Comparison of ENCODE assay signal across 36 mouse cellular contexts in genomic region chr17:27183667-27184292, GRCm38 (mm10). TPM values are rescaled to one million over a fixed set of nuclear protein-coding genes. Genes with fewer than 3 reads are reported as not detected.
A peak's percentile ranks its signal among the peaks of the same experiment; 100 is the strongest.
DNase-seq lines count a peak whose midpoint lies in the region; ATAC-seq and TF ChIP-seq lines count a peak whose summit lies in the region.
"Had no signal": no experiment of that assay in that cellular context is flagged by ENCODE, and none has a peak within 500 bp of the region (broad histone marks: within the 10 kb centered on the region; RNA-seq: fewer than 3 reads in every experiment).

No protein-coding gene starts in this region.

- no peak overlapping the region for H3K4me3 ChIP-seq in liver, embryonic 11.5 days (ENCODE audit: low read depth, low read length)
- no peak overlapping the region for H3K4me3 ChIP-seq in liver, embryonic 16.5 days (ENCODE audit: low read depth, low read length)
- no peak overlapping the region for H3K4me3 ChIP-seq in stomach, postnatal 0 days (ENCODE audit: low read depth, low read length)
- H3K4me3 ChIP-seq in forebrain, postnatal 0 days (ENCODE audit: low read depth, low read length) = no peak overlapping the region
- H3K4me3 ChIP-seq: embryonic facial prominence, embryonic 15.5 days; forebrain, embryonic 10.5 days; forebrain, embryonic 15.5 days; heart, embryonic 10.5 days; heart, embryonic 15.5 days; kidney, embryonic 15.5 days; limb, embryonic 12.5 days; midbrain, embryonic 15.5 days had no signal

- peaks cover 4% of the 10 kb centered on the region; the same call in 1 of the 2 replicates for H3K9me3 ChIP-seq in liver, embryonic 11.5 days (ENCODE audit: control insufficient read depth, low read length)
- H3K9me3 ChIP-seq in liver, embryonic 16.5 days (replicated peaks; ENCODE audit: control insufficient read depth, low read length) = no peaks in the 10 kb centered on the region
- no peaks in the 10 kb centered on the region for H3K9me3 ChIP-seq in stomach, postnatal 0 days (ENCODE audit: control insufficient read depth, low read length)
- H3K9me3 ChIP-seq in forebrain, postnatal 0 days (ENCODE audit: low read length) = no peaks in the 10 kb centered on the region
- H3K9me3 ChIP-seq: embryonic facial prominence, embryonic 15.5 days; forebrain, embryonic 10.5 days; forebrain, embryonic 15.5 days; heart, embryonic 10.5 days; heart, embryonic 15.5 days; kidney, embryonic 15.5 days; limb, embryonic 12.5 days; midbrain, embryonic 15.5 days had no signal

- 78% methylated on average over 12 of the region's 12 CpGs for WGBS in liver, embryonic 11.5 days
- WGBS in liver, embryonic 16.5 days (ENCODE audit: insufficient replicate concordance) = 55% methylated on average over 12 of the region's 12 CpGs
- 65% methylated on average over 12 of the region's 12 CpGs for WGBS in stomach, postnatal 0 days
- 86% methylated on average over 12 of the region's 12 CpGs for WGBS in forebrain, postnatal 0 days

- intact Hi-C loops in left cerebral cortex, postnatal 25 days (cut with DNase I) = no loop called here

- H3K27ac ChIP-seq in liver, embryonic 11.5 days (ENCODE audit: low read depth, low read length) = no peak overlapping the region
- H3K27ac ChIP-seq in liver, embryonic 16.5 days (ENCODE audit: low read length) = no peak overlapping the region
- H3K27ac ChIP-seq in stomach, postnatal 0 days (replicated peaks) = no peak overlapping the region
- no peak overlapping the region for H3K27ac ChIP-seq in forebrain, postnatal 0 days (ENCODE audit: low read depth, low read length)
- H3K27ac ChIP-seq: embryonic facial prominence, embryonic 15.5 days; forebrain, embryonic 10.5 days; forebrain, embryonic 15.5 days; heart, embryonic 10.5 days; heart, embryonic 15.5 days; kidney, embryonic 15.5 days; limb, embryonic 12.5 days; midbrain, embryonic 15.5 days had no signal

- no peak overlapping the region for H3K4me2 ChIP-seq in liver, embryonic 11.5 days
- no peak overlapping the region for H3K4me2 ChIP-seq in liver, embryonic 16.5 days (ENCODE audit: low read depth, low read length)
- no peak overlapping the region for H3K4me2 ChIP-seq in stomach, postnatal 0 days (replicated peaks; ENCODE audit: low read depth)
- no peak overlapping the region for H3K4me2 ChIP-seq in forebrain, postnatal 0 days (ENCODE audit: low read depth)
- H3K4me2 ChIP-seq: embryonic facial prominence, embryonic 15.5 days; forebrain, embryonic 15.5 days; heart, embryonic 15.5 days; kidney, embryonic 15.5 days; limb, embryonic 12.5 days; midbrain, embryonic 15.5 days had no signal

- H3K27me3 ChIP-seq in liver, embryonic 11.5 days (replicated peaks; ENCODE audit: control insufficient read depth, insufficient read depth, low read length) = no peaks in the 10 kb centered on the region
- no peaks in the 10 kb centered on the region for H3K27me3 ChIP-seq in liver, embryonic 16.5 days (ENCODE audit: control insufficient read depth, insufficient read depth, low read depth, low read length)
- no peaks in the 10 kb centered on the region for H3K27me3 ChIP-seq in stomach, postnatal 0 days (ENCODE audit: control insufficient read depth, insufficient read depth, low read length)
- H3K27me3 ChIP-seq in forebrain, postnatal 0 days (ENCODE audit: insufficient read depth, low read length) = no peaks in the 10 kb centered on the region
- H3K27me3 ChIP-seq: embryonic facial prominence, embryonic 15.5 days; forebrain, embryonic 15.5 days; midbrain, embryonic 15.5 days had no signal

- H3K36me3 ChIP-seq in liver, embryonic 11.5 days (ENCODE audit: control insufficient read depth, insufficient read depth, low read length) = no peaks in the 10 kb centered on the region
- no peaks in the 10 kb centered on the region for H3K36me3 ChIP-seq in liver, embryonic 16.5 days (ENCODE audit: control insufficient read depth, insufficient read depth)
- no peaks in the 10 kb centered on the region for H3K36me3 ChIP-seq in stomach, postnatal 0 days (ENCODE audit: control insufficient read depth, insufficient read depth, low read length)
- H3K36me3 ChIP-seq in forebrain, postnatal 0 days (ENCODE audit: insufficient read depth) = no peaks in the 10 kb centered on the region
- H3K36me3 ChIP-seq: embryonic facial prominence, embryonic 15.5 days; forebrain, embryonic 10.5 days; forebrain, embryonic 15.5 days; heart, embryonic 10.5 days; heart, embryonic 15.5 days; kidney, embryonic 15.5 days; limb, embryonic 12.5 days; midbrain, embryonic 15.5 days had no signal

- no peak for TF ChIP-seq CTCF in stomach, postnatal 0 days (IDR thresholded peaks at IDR 0.05; ENCODE audit: low read depth)
- no peak for TF ChIP-seq CTCF in forebrain, postnatal 0 days (IDR thresholded peaks at IDR 0.05; ENCODE audit: low read depth)

- no peak for TF ChIP-seq EP300 in stomach, postnatal 0 days (optimal IDR thresholded peaks at IDR 0.05)

- H3K9ac ChIP-seq in liver, embryonic 11.5 days (ENCODE audit: low read depth, low read length) = no peak overlapping the region
- H3K9ac ChIP-seq in liver, embryonic 16.5 days (ENCODE audit: low read depth, low read length) = no peak overlapping the region
- no peak overlapping the region for H3K9ac ChIP-seq in stomach, postnatal 0 days (ENCODE audit: low read length)
- H3K9ac ChIP-seq in forebrain, postnatal 0 days = no peak overlapping the region
- H3K9ac ChIP-seq: embryonic facial prominence, embryonic 15.5 days; forebrain, embryonic 15.5 days; heart, embryonic 15.5 days; kidney, embryonic 15.5 days; limb, embryonic 12.5 days; midbrain, embryonic 15.5 days had no signal

- ATAC-seq in liver, embryonic 11.5 days (replicated peaks; ENCODE audit: low FRiP score) = no peak
- peak; percentile 87 for ATAC-seq in erythroid progenitor cell, adult 5-6 weeks (replicated peaks; ENCODE audit: low FRiP score, poor library complexity, severe bottlenecking)
- ATAC-seq in liver, embryonic 16.5 days (ENCODE audit: low read depth) = peak; percentile 73
- peak; percentile 51 for ATAC-seq in stomach, postnatal 0 days (ENCODE audit: low FRiP score, low TSS enrichment)
- ATAC-seq in frontal cortex, adult (ENCODE audit: low TSS enrichment) = no peak
- ATAC-seq in forebrain, postnatal 0 days = no peak
- ATAC-seq: activated CD4-positive, CD25-positive, alpha-beta regulatory T cell, adult 4 months; CD4-positive, CD25-positive, alpha-beta regulatory T cell, adult 4 months; forebrain, embryonic 15.5 days; hindbrain, embryonic 16.5 days; lung, postnatal 0 days; midbrain, embryonic 15.5 days had no signal

- peak; percentile 69 for DNase-seq in liver
- DNase-seq in liver, embryonic 11.5 days (ENCODE audit: low spot score) = no peak
- peak; percentile 51 for DNase-seq in stomach, postnatal 0 days (ENCODE audit: low spot score)
- no peak for DNase-seq in forebrain, postnatal 0 days
- no peak for DNase-seq in left cerebral cortex, postnatal 25 days (ENCODE audit: low spot score in 2 of 2)
- DNase-seq: adrenal gland, adult 2 months; cerebellum, adult 11-12 months; cerebellum, adult 9-11 months; gastrocnemius, postnatal 25 days; heart, adult 11 months; kidney, adult 18-20 months; kidney, postnatal 25 days; lung, adult 18-20 months; lung, postnatal 4 days; right cerebral cortex, adult 18-20 months; thymus, adult 18-20 months; thymus, postnatal 25 days had no signal

- H3K4me1 ChIP-seq in liver, embryonic 11.5 days (replicated peaks; ENCODE audit: control insufficient read depth, insufficient read depth, low read length) = peaks cover 7% of the 10 kb centered on the region
- peaks cover 13% of the 10 kb centered on the region for H3K4me1 ChIP-seq in liver, embryonic 16.5 days (ENCODE audit: control insufficient read depth, low read depth, low read length)
- H3K4me1 ChIP-seq in stomach, postnatal 0 days (replicated peaks; ENCODE audit: control insufficient read depth, insufficient read depth) = no peaks in the 10 kb centered on the region
- H3K4me1 ChIP-seq in forebrain, postnatal 0 days (ENCODE audit: insufficient read depth) = no peaks in the 10 kb centered on the region
- H3K4me1 ChIP-seq: heart, embryonic 15.5 days had no signal

RNA-seq across cellular contexts. Expression of gene Ip6k3, which starts 16.2 kb away (rescaled TPM):
- 0.11 TPM in 1 of 2 replicates, not detected in the other for polyA plus RNA-seq in liver, embryonic 11.5 days (2014; fragmentation: Nextera tagmentation; extraction: Ambion mirVana)
- total RNA-seq in erythroid progenitor cell, adult 5-6 weeks (2015; ENCODE audit: low replicate concordance) = not detected in 2 replicates
- total RNA-seq in erythroid progenitor cell, adult 5-6 weeks (2017; ENCODE audit: low replicate concordance) = not detected in 2 replicates
- polyA plus RNA-seq in liver, embryonic 16.5 days (2015; fragmentation: Nextera tagmentation; extraction: Ambion mirVana) = 0.28 TPM in 1 of 2 replicates, not detected in the other
- 0.13 and 0.16 TPM in 2 replicates for polyA plus RNA-seq in stomach, postnatal 0 days (2015; fragmentation: Nextera tagmentation; extraction: Ambion mirVana)
- 0.08 TPM in 1 of 2 replicates, not detected in the other for total RNA-seq in forebrain, postnatal 0 days (2014; rRNA removed)
- polyA plus RNA-seq in forebrain, postnatal 0 days (2015; fragmentation: Nextera tagmentation; extraction: Ambion mirVana) = 0.06 TPM in 2 replicates
- total RNA-seq in left cerebral cortex, postnatal 25 days (2021) = under 1 TPM; 0.32 to 0.44 TPM
- total RNA-seq: layer of hippocampus, postnatal 10 days; megakaryocyte-erythroid progenitor cell, adult 5-6 weeks; neutrophil, adult 5-6 weeks had no signal
- polyA plus RNA-seq: activated CD4-positive, CD25-positive, alpha-beta regulatory T cell, adult 4 months; CD4-positive, CD25-positive, alpha-beta regulatory T cell, adult 4 months; intestine, embryonic 14.5 days had no signal

RNA-seq across cellular contexts. Expression of gene Lemd2, which starts 20.5 kb away (rescaled TPM):
- polyA plus RNA-seq in liver, embryonic 11.5 days (2014; fragmentation: Nextera tagmentation; extraction: Ambion mirVana) = 11.6 and 13.4 TPM in 2 replicates
- 14.1 and 49.5 TPM in 2 replicates for total RNA-seq in erythroid progenitor cell, adult 5-6 weeks (2015; ENCODE audit: low replicate concordance)
- 17.6 and 31.8 TPM in 2 replicates for total RNA-seq in erythroid progenitor cell, adult 5-6 weeks (2017; ENCODE audit: low replicate concordance)
- 2.2 and 2.7 TPM in 2 replicates for polyA plus RNA-seq in liver, embryonic 16.5 days (2015; fragmentation: Nextera tagmentation; extraction: Ambion mirVana)
- 9.6 and 9.9 TPM in 2 replicates for polyA plus RNA-seq in stomach, postnatal 0 days (2015; fragmentation: Nextera tagmentation; extraction: Ambion mirVana)
- 86.9 and 90.7 TPM in 2 replicates for total RNA-seq in forebrain, postnatal 0 days (2014; rRNA removed)
- polyA plus RNA-seq in forebrain, postnatal 0 days (2015; fragmentation: Nextera tagmentation; extraction: Ambion mirVana) = 17.7 and 19.2 TPM in 2 replicates
- 10 to 100 TPM; 39.9 to 44.1 TPM for total RNA-seq in left cerebral cortex, postnatal 25 days (2021)

RNA-seq across cellular contexts. Expression of gene Uqcc2, which starts 50.1 kb away (rescaled TPM):
- polyA plus RNA-seq in liver, embryonic 11.5 days (2014; fragmentation: Nextera tagmentation; extraction: Ambion mirVana) = 386 and 413 TPM in 2 replicates
- total RNA-seq in erythroid progenitor cell, adult 5-6 weeks (2015; ENCODE audit: low replicate concordance) = 9.6 and 33.9 TPM in 2 replicates
- 4.2 and 39.0 TPM in 2 replicates for total RNA-seq in erythroid progenitor cell, adult 5-6 weeks (2017; ENCODE audit: low replicate concordance)
- 130 and 141 TPM in 2 replicates for polyA plus RNA-seq in liver, embryonic 16.5 days (2015; fragmentation: Nextera tagmentation; extraction: Ambion mirVana)
- polyA plus RNA-seq in stomach, postnatal 0 days (2015; fragmentation: Nextera tagmentation; extraction: Ambion mirVana) = 234 and 250 TPM in 2 replicates
- total RNA-seq in forebrain, postnatal 0 days (2014; rRNA removed) = 214 and 330 TPM in 2 replicates
- 388 and 459 TPM in 2 replicates for polyA plus RNA-seq in forebrain, postnatal 0 days (2015; fragmentation: Nextera tagmentation; extraction: Ambion mirVana)
- 100 to 1,000 TPM; 215 to 241 TPM for total RNA-seq in left cerebral cortex, postnatal 25 days (2021)

Comparison
In these comparisons a context has a peak if more than half of its experiments do, and no peak if none do; other contexts are left out.
1. DNase-seq: peak in liver (single experiment) and stomach, postnatal 0 days (single experiment); none in liver, embryonic 11.5 days (single experiment), forebrain, postnatal 0 days (single experiment) and left cerebral cortex, postnatal 25 days (0 of 2).
2. ATAC-seq: peak in erythroid progenitor cell, adult 5-6 weeks (single experiment), liver, embryonic 16.5 days (single experiment) and stomach, postnatal 0 days (single experiment); none in liver, embryonic 11.5 days (single experiment), frontal cortex, adult (single experiment) and forebrain, postnatal 0 days (single experiment).